Mouse (Mus musculus): ENCODE results near the gene Gfi1.

GRCm38 (mm10) chr5:107736171-107736570 lies 10.3 kb upstream of the Gfi1 start:
- TF ChIP-seq POLR2A (IDR thresholded peaks at IDR 0.05; ENCODE audit: borderline replicate concordance, extremely low read depth, low read depth, low read length), result no peak
- no peak for TF ChIP-seq CTCF (IDR thresholded peaks at IDR 0.05; ENCODE audit: insufficient read depth, low read length)
